Mouse (Mus musculus): ENCODE measurements around the gene Psmb8. TPM values are rescaled to one million over a fixed set of nuclear protein-coding genes. Genes with fewer than 3 reads are reported as not detected.

Psmb8 gene
- 1.5 and 2.5 TPM in 2 replicates for polyA plus RNA-seq (2015; fragmentation: Nextera tagmentation; extraction: Ambion mirVana)

DNA sequence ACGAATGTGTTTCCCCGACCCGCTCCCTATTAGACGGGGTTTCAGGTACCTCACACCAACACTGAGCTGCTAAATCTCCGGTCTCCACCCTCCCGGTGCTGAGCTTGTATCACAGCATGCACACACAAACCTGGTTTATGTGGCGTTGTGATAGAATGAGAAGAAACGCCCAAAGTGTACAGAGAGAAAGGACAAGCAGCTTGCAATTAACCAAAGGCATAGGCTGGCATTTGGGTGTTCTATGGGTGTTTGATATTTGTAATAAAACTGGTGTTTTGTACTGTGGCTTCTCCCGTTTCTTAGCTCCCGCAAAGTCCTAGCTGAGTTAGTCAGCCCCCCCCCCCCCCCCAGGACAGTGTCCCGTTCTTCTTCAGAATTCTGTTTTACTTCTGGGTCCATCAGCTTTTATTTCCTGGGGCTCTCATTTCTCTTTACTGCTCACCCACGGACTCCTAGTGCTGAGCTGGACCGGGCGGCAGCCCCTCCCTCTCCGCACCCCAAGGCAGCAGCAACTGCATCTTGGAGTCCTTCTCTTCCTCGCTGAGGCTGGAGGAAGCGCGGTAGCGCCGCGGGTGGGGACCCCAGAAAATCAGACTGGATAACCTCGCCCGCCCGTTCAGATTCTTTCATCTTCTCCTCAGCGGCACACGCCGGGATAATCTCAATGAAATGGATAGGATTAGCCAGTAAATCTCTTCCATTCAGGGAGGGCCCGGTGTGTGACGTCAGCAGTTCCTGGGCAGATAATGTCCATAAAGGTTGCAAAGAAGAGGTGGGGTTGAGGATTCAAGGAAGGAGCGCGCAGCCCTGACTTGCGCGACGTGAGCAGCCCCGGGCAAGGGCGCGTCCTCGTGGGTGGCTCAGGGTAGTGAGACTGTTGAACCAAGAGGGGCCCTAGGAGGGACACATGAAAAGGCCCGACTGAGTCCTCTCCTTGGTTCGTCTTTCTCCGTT is at the start of gene Psmb8:
Psmb8 (plus strand) TSS at position 781 of the 954 bp plus-strand sequence.
- H3K27me3 ChIP-seq (replicated peaks; ENCODE audit: control insufficient read depth, insufficient read depth, low read length) = peaks cover 55% of the 10 kb centered on the region
- peak; percentile 89 for ATAC-seq
- peak within 1 kb of the TSS; percentile 44 for H3K4me3 ChIP-seq (replicated peaks; ENCODE audit: low read length)
- no peak within 1 kb of the TSS for H3K27ac ChIP-seq (ENCODE audit: low read length)
- H3K9me3 ChIP-seq (ENCODE audit: control insufficient read depth, low read length) = no peaks in the 10 kb centered on the region
- H3K4me2 ChIP-seq (ENCODE audit: low read length) = peak within 1 kb of the TSS; percentile 73
- WGBS = 3% methylated on average over 41 of the region's 41 CpGs
- peaks cover 15% of the 10 kb centered on the region for H3K4me1 ChIP-seq (replicated peaks; ENCODE audit: control insufficient read depth, insufficient read depth, low read length)
- peak within 1 kb of the TSS; percentile 46 for H3K9ac ChIP-seq (replicated peaks; ENCODE audit: low read depth, low read length)
- H3K36me3 ChIP-seq (ENCODE audit: control insufficient read depth, insufficient read depth) = no peaks in the 10 kb centered on the region

DNA sequence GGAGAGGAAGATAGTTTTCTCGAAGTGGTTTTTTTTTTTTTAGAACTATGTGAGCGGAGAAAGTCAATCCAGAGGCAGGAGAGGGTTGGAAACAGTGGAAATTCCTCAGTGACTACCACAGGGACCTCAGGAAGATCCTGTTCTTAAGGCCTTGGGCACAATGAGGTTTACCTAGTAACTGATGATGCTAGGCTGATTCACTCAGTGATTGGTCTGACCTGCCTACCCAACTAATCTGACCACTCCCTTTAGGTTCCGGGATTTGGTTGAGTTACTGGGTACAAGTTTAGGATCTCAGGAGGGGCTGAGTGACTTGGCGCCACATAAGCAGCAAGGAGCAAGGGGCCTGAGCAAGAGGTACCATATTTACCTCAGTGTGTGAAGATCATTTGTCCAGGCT is 44.6 kb upstream of the Psmb8 start, which contains the start of gene H2-DMb1:
H2-DMb1 (plus strand) TSS at position 150 of the 400 bp plus-strand sequence.
- ATAC-seq = no peak
- no peaks in the 10 kb centered on the region for H3K9me3 ChIP-seq (ENCODE audit: control insufficient read depth, low read length)
- no peak within 1 kb of the TSS for H3K4me3 ChIP-seq (replicated peaks; ENCODE audit: low read length)
- H3K27ac ChIP-seq (ENCODE audit: low read length) = no peak within 1 kb of the TSS
- 66% methylated on average over 4 of the region's 4 CpGs for WGBS
- no peaks in the 10 kb centered on the region for H3K4me1 ChIP-seq (replicated peaks; ENCODE audit: control insufficient read depth, insufficient read depth, low read length)
- no peaks in the 10 kb centered on the region for H3K27me3 ChIP-seq (replicated peaks; ENCODE audit: control insufficient read depth, insufficient read depth, low read length)
- no peaks in the 10 kb centered on the region for H3K36me3 ChIP-seq (ENCODE audit: control insufficient read depth, insufficient read depth)
- no peak within 1 kb of the TSS for H3K4me2 ChIP-seq (ENCODE audit: low read length)
- H3K9ac ChIP-seq (replicated peaks; ENCODE audit: low read depth, low read length) = no peak within 1 kb of the TSS

DNA sequence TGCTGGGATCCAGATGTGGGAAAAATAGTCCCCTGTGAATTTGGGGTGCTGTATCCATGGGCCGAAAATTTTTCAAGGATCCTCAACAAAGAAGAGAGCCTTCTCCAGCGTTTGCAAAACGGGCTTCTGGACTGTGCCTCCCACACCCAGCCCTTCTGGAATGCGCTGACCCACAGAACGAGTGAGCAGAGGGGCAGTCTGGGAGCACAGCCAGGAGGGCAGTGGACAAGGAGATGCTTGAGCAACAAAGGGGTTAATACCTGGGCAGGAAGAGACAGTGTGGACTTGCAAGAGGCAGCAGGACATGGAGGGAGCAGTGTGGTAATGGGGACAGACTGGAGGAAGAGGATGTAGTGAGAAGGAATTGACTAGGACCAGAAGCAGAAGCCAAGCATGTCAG is 42.0 kb upstream of the Psmb8 start:
- H3K9me3 ChIP-seq (ENCODE audit: control insufficient read depth, low read length) = no peaks in the 10 kb centered on the region
- no peak overlapping the region for H3K4me2 ChIP-seq (ENCODE audit: low read length)
- no peak overlapping the region for H3K9ac ChIP-seq (replicated peaks; ENCODE audit: low read depth, low read length)
- no peak for ATAC-seq
- no peak overlapping the region for H3K27ac ChIP-seq (ENCODE audit: low read length)
- no peaks in the 10 kb centered on the region for H3K4me1 ChIP-seq (replicated peaks; ENCODE audit: control insufficient read depth, insufficient read depth, low read length)
- H3K4me3 ChIP-seq (replicated peaks; ENCODE audit: low read length) = no peak overlapping the region
- no peaks in the 10 kb centered on the region for H3K27me3 ChIP-seq (replicated peaks; ENCODE audit: control insufficient read depth, insufficient read depth, low read length)
- 58% methylated on average over 5 of the region's 5 CpGs for WGBS
- H3K36me3 ChIP-seq (ENCODE audit: control insufficient read depth, insufficient read depth) = no peaks in the 10 kb centered on the region

DNA sequence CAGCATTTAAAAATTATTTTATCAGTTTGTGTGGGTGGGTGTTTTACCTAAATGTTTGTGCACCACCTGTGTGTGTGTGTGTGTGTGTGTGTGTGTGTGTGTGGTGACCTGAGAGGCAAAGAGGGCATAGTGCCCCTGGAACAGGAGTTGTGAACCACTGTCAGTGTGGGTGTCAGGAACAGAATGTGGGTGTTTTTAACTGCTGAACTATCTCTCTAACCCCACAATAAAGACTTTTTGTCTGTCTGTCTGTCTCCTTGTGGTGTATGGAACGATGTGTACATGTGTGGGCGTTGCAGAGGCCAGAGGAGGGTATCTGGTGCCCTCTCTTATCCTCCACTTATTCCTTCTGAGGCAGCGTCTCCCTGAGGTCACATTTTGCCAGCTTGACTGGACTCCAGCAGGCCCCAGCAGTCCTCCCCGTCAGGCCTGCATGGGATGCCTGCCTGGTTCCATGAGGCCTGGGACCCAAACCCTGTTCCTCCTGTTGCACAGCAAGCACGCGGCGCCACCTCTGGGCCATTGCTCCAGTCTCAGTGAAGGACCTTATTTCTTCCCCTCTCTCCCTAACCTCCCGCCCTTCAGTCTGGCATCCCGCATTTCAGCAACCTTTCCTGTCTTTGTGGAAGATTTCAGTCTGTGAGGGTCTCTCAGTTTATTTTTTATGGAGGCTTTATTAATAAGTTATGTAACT is 33.2 kb upstream of the Psmb8 start:
- Histone ChIP-seq H3K9me3 (ENCODE audit: control insufficient read depth, low read length) (no peaks in the 10 kb centered on the region), H3K4me2 (ENCODE audit: low read length) (no peak overlapping the region), H3K36me3 (ENCODE audit: control insufficient read depth, insufficient read depth) (no peaks in the 10 kb centered on the region), H3K27ac (ENCODE audit: low read length) (no peak overlapping the region), H3K4me3 (replicated peaks; ENCODE audit: low read length) (no peak overlapping the region), H3K4me1 (replicated peaks; ENCODE audit: control insufficient read depth, insufficient read depth, low read length) (no peaks in the 10 kb centered on the region), H3K27me3 (replicated peaks; ENCODE audit: control insufficient read depth, insufficient read depth, low read length) (no peaks in the 10 kb centered on the region), H3K9ac (replicated peaks; ENCODE audit: low read depth, low read length) (no peak overlapping the region)
- WGBS = 43% methylated on average over 9 of the region's 9 CpGs
- no peak for ATAC-seq

DNA sequence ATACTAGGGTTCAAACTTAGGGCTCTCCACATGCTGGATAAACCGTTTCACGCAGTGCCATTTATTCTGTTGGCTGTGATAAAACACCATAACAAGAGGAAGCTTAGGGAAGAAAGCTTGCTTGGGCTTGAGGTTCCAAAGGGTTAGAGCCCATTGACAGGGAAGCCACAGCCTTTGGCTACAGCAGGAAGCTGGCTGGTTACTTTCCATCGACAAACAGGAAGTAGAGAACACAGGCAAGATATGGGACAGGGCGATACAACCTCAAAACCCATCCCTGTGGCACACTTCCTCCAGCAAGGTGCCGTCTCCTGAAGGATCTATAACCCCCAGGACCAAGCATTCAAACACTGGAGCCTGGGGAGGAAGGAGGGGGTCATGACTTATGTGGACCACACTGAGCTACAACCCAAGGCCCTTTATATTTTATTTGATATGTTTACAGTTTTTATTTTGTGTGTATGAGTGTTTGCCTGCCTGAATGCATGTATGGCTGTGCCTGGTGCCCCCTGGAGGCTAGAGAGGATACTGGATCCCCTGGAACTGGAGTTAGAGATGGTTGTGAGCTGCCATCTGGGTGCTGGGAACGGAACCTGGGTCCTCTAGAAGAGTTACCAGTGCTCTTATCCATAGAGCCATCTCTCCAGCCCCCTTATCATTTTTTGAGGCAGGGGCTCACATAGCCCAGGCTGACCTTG is 32.3 kb upstream of the Psmb8 start:
- H3K9me3 ChIP-seq (ENCODE audit: control insufficient read depth, low read length) = no peaks in the 10 kb centered on the region
- no peak overlapping the region for H3K4me3 ChIP-seq (replicated peaks; ENCODE audit: low read length)
- ATAC-seq = no peak
- 88% methylated on average over 6 of the region's 6 CpGs for WGBS
- no peaks in the 10 kb centered on the region for H3K27me3 ChIP-seq (replicated peaks; ENCODE audit: control insufficient read depth, insufficient read depth, low read length)
- H3K4me2 ChIP-seq (ENCODE audit: low read length) = no peak overlapping the region
- no peaks in the 10 kb centered on the region for H3K36me3 ChIP-seq (ENCODE audit: control insufficient read depth, insufficient read depth)
- no peak overlapping the region for H3K9ac ChIP-seq (replicated peaks; ENCODE audit: low read depth, low read length)
- H3K4me1 ChIP-seq (replicated peaks; ENCODE audit: control insufficient read depth, insufficient read depth, low read length) = no peaks in the 10 kb centered on the region
- no peak overlapping the region for H3K27ac ChIP-seq (ENCODE audit: low read length)

DNA sequence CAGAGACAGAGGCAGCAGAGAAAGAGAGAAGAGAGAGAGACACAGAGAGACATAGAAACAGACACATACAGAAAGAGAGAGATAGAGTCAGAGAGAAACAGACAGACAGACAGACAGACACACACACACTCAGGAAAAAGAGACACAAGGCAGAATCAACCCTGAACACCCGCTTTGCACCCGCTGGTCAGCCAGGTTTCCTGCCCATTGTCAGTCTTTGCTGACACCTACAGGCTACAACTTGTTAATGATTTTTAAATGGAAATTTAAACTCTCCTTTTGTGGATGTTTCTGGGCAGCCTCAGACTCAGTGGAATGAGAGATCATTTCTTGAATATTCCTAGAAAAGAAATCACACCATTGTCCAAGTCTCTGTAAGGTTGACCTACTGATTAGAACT is 28.2 kb upstream of the Psmb8 start:
- WGBS = 2% methylated on average over 2 of the region's 2 CpGs
- H3K36me3 ChIP-seq (ENCODE audit: control insufficient read depth, insufficient read depth) = no peaks in the 10 kb centered on the region

DNA sequence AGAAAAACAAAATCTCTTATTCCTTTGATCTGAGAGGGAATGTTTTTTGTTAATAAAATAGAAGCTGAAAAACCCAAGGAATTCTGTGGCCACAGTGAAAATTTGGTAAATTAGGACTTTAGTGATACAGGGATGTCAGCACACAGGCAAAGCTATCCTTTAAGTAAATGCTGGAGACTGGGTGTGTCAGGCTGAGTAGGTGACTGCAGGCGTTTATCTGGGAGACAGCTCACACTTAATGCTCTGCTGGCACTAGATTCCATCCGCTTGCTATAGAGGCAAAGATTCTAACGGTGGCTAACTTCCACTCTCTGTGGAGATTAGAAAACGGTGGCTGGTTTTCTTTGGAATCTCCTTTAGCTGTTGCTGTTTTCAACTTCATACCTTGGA is 27.0 kb upstream of the Psmb8 start:
- WGBS = 30% methylated on average over 4 of the region's 4 CpGs
- ATAC-seq = no peak
- Histone ChIP-seq H3K27ac (ENCODE audit: low read length) (no peak overlapping the region), H3K36me3 (ENCODE audit: control insufficient read depth, insufficient read depth) (no peaks in the 10 kb centered on the region), H3K4me3 (replicated peaks; ENCODE audit: low read length) (no peak overlapping the region), H3K9me3 (ENCODE audit: control insufficient read depth, low read length) (peaks cover 5% of the 10 kb centered on the region; the same call in 1 of the 2 replicates), H3K4me1 (replicated peaks; ENCODE audit: control insufficient read depth, insufficient read depth, low read length) (no peaks in the 10 kb centered on the region), H3K4me2 (ENCODE audit: low read length) (no peak overlapping the region), H3K27me3 (replicated peaks; ENCODE audit: control insufficient read depth, insufficient read depth, low read length) (no peaks in the 10 kb centered on the region; the same call in 1 of the 2 replicates), H3K9ac (replicated peaks; ENCODE audit: low read depth, low read length) (no peak overlapping the region)

More for the DNA sequence above, 28.2 kb upstream of the Psmb8 start:
- ATAC-seq = no peak
- no peak overlapping the region for H3K4me3 ChIP-seq (replicated peaks; ENCODE audit: low read length)
- H3K27me3 ChIP-seq (replicated peaks; ENCODE audit: control insufficient read depth, insufficient read depth, low read length) = no peaks in the 10 kb centered on the region; the same call in 1 of the 2 replicates
- H3K9ac ChIP-seq (replicated peaks; ENCODE audit: low read depth, low read length) = no peak overlapping the region
- H3K27ac ChIP-seq (ENCODE audit: low read length) = no peak overlapping the region
- peaks cover 5% of the 10 kb centered on the region; the same call in 1 of the 2 replicates for H3K9me3 ChIP-seq (ENCODE audit: control insufficient read depth, low read length)
- H3K4me2 ChIP-seq (ENCODE audit: low read length) = no peak overlapping the region
- H3K4me1 ChIP-seq (replicated peaks; ENCODE audit: control insufficient read depth, insufficient read depth, low read length) = no peaks in the 10 kb centered on the region

DNA sequence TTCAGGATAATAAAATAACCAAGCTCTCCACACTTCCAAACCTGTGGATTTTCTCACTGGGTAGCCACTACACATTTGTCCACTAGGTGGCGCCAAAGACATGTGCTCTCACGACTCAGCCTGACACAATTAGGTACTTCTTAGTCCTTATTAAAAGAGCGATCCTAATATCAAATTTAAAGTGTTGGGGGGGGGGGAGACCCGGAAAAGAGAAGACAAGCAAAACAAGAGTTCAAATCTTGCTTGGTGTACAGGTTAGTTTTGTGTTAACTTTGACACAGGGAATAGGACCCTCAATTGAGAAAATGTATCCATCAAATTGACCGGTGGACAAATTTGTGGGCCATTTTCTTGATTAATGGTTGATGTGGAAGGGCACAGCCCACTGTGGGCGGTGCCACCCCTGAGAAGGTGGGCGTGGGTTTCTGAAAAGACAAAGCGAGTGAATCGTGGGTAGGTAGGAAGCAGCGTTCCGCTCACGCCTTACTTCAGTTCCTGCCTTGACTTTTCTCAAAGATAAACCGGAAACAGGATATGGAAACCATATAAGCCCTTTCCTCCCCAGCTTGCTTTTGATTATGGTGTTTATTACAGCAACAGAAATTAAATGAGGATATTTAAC is 26.5 kb upstream of the Psmb8 start:
- no peak overlapping the region for H3K27ac ChIP-seq (ENCODE audit: low read length)
- no peak for ATAC-seq
- no peak overlapping the region for H3K4me2 ChIP-seq (ENCODE audit: low read length)
- H3K4me3 ChIP-seq (replicated peaks; ENCODE audit: low read length) = no peak overlapping the region
- 42% methylated on average over 13 of the region's 13 CpGs for WGBS
- H3K4me1 ChIP-seq (replicated peaks; ENCODE audit: control insufficient read depth, insufficient read depth, low read length) = no peaks in the 10 kb centered on the region
- H3K27me3 ChIP-seq (replicated peaks; ENCODE audit: control insufficient read depth, insufficient read depth, low read length) = no peaks in the 10 kb centered on the region; the same call in 1 of the 2 replicates
- no peaks in the 10 kb centered on the region for H3K36me3 ChIP-seq (ENCODE audit: control insufficient read depth, insufficient read depth)
- H3K9me3 ChIP-seq (ENCODE audit: control insufficient read depth, low read length) = peaks cover 5% of the 10 kb centered on the region; the same call in 1 of the 2 replicates
- H3K9ac ChIP-seq (replicated peaks; ENCODE audit: low read depth, low read length) = no peak overlapping the region
